Mouse (Mus musculus) C2C12 (cell line): ENCODE measurements at regions not wholly inside any gene's neighbourhood (a gene's known extent, or its start where the extent isn't known, plus 50 kb on each side); places are given as distances from the start of the nearest gene placed in this dataset.

Experiments used
- CTCF ChIP-seq: IDR thresholded peaks from one replicate; pipeline ENCODE4 v1.5.1; 2011; ENCODE audit not compliant: control insufficient read depth, insufficient read depth, insufficient read length
- FOSL1 ChIP-seq: IDR thresholded peaks from one replicate; pipeline ENCODE4 v1.8.0; 2011; ENCODE audit warnings: mild to moderate bottlenecking, low read length; ENCODE audit not compliant: poor library complexity, insufficient read depth, severe bottlenecking
- MYOD1 ChIP-seq: IDR thresholded peaks from one replicate; pipeline ENCODE4 v1.6.1; 2011; ENCODE audit warnings: low read depth; ENCODE audit not compliant: control insufficient read depth, insufficient read length
- MYOG ChIP-seq: IDR thresholded peaks from one replicate; pipeline ENCODE4 v1.6.1; 2011; ENCODE audit not compliant: control insufficient read depth, insufficient read length; ENCODE audit errors: extremely low read depth

DNA sequence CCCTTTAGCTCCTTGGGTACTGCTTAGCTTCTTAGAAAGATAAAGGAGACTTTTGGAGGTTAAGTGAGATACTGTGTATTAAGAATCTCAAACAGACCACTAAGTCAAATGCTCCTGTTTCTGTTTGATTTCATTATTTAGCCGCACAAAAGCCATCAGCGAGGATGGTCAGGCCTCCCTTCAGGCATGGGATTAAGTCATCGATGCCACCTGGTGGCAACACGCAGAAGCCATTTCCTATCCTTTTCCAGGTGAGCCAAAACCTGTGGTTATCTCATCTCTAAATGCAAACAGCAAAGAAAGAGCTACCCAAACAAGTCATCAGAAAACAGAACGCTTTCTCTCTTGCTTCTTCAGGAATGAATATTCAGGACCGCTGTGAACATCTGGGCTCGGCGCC, 846.3 kb upstream of the Tmem132c start:
- TF ChIP-seq CTCF, result no peak
- no peak for TF ChIP-seq MYOD1
- no peak for TF ChIP-seq FOSL1
- TF ChIP-seq MYOG, result no peak
